Mouse (Mus musculus): ENCODE results near the gene Elobl. TPM values are rescaled to one million over a fixed set of nuclear protein-coding genes. Genes with fewer than 3 reads are reported as not detected.

The Elobl gene
- polyA plus RNA-seq, 1 experiment from 2014 or later, result not detected

- no peak overlapping the region for H3K4me2 ChIP-seq (ENCODE audit: low read depth, severe bottlenecking)
- H3K27ac ChIP-seq (replicated peaks; ENCODE audit: low read depth, low read length), result no peak overlapping the region
- 97% methylated on average over 5 of the region's 5 CpGs for WGBS
- no peak overlapping the region for H3K9ac ChIP-seq (ENCODE audit: low read length)
- ATAC-seq (ENCODE audit: insufficient number of reproducible peaks, low FRiP score, low TSS enrichment, low read depth), result no peak
- H3K4me1 ChIP-seq (ENCODE audit: control insufficient read depth, insufficient read depth, low read length), result 0 out of 2 replicates have a peak, but pooled peaks cover 2% of the 10 kb centered on the region
- no peaks in the 10 kb centered on the region for H3K27me3 ChIP-seq (ENCODE audit: control insufficient read depth, insufficient read depth, low read length)
- peaks cover 2% of the 10 kb centered on the region for H3K36me3 ChIP-seq (ENCODE audit: control insufficient read depth, insufficient read depth, low read length)
- H3K4me3 ChIP-seq (ENCODE audit: low read depth, low read length), result no peak overlapping the region
- no peaks in the 10 kb centered on the region for H3K9me3 ChIP-seq (ENCODE audit: control insufficient read depth, low read length)
- DNase-seq (ENCODE audit: low spot score), result no peak
Measured at GRCm38 (mm10) chr11:88977188-88977587, 10.5 kb upstream of the Elobl start.

DNA sequence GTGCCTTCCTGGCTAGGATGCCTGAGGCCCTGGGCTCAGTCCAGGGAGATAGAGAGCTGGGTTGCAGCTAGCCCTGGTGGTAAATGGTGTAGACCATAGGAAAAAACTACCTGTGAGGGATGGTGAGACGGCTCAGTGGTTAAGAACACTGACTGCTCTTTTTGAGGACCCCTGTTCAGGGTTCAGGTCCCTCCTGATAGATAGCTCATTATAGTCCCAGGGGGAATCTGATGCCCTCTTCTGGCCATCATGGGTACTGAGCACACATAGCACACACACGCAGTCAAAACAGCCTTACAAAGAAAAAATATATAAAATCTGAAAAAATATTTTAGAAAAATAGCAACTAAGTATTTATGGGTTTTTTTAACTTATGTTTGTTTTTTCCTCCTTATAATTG, 9.6 kb upstream of the Elobl start:
- Histone ChIP-seq H3K36me3 (ENCODE audit: control insufficient read depth, insufficient read depth, low read length) (peaks cover under 1% of the 10 kb centered on the region), H3K27ac (replicated peaks; ENCODE audit: low read depth, low read length) (no peak overlapping the region), H3K9me3 (ENCODE audit: control insufficient read depth, low read length) (no peaks in the 10 kb centered on the region), H3K27me3 (ENCODE audit: control insufficient read depth, insufficient read depth, low read length) (no peaks in the 10 kb centered on the region), H3K4me2 (ENCODE audit: low read depth, severe bottlenecking) (no peak overlapping the region), H3K4me3 (ENCODE audit: low read depth, low read length) (no peak overlapping the region), H3K9ac (ENCODE audit: low read length) (no peak overlapping the region), H3K4me1 (ENCODE audit: control insufficient read depth, insufficient read depth, low read length) (0 out of 2 replicates have a peak, but pooled peaks cover 2% of the 10 kb centered on the region)
- ATAC-seq (ENCODE audit: insufficient number of reproducible peaks, low FRiP score, low TSS enrichment, low read depth), result no peak
- WGBS, result 93% methylated on average over 2 of the region's 2 CpGs
- DNase-seq (ENCODE audit: low spot score), result no peak

DNA sequence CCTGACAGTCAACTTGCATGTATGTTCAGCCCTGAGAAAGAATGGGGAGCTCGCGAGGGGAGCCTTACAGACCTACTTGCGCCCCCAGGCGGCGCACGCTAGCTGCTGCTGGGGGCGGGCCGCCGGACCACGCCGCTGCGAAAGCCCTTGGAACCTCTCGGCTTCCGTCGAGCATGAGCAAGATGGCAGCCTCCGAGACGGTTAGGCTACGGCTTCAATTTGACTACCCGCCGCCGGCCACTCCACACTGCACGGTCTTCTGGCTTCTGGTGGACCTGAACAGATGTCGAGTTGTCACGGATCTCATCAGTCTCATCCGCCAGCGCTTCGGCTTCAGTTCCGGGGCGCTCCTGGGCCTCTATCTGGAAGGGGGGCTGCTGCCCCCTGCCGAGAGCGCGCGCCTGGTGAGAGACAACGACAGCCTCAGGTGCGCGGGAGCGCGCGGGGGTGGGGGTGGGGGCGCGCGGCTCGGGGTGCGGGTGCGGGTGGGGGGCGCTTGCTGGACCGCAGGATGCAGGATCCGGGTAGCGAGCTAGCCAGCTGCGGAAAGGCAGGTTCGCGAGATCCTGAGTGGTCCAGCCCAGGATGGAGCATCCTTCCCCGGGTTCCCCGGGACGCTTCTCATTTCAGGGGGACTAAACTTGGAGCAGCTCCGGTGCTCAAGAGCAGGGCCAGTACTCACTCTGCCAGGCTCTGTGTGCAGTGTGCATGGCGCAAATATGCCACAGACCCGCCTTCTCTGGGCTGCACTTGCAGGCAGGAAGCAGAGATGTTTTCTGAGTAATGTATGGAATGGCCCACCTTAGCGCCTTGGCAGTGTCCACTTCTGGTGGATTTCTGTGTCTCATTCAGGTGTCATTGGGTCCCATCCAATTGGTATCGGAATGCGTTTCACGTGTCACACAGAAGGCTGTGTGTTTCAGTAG, 7.3 kb upstream of the Elobl start:
- Histone ChIP-seq H3K36me3 (ENCODE audit: control insufficient read depth, insufficient read depth, low read length) (no peaks in the 10 kb centered on the region), H3K27me3 (ENCODE audit: control insufficient read depth, insufficient read depth, low read length) (peaks cover 3% of the 10 kb centered on the region; the same call in 1 of the 2 replicates), H3K27ac (replicated peaks; ENCODE audit: low read depth, low read length) (peak overlapping the region; percentile 74; the same call in 1 of the 2 replicates), H3K4me1 (ENCODE audit: control insufficient read depth, insufficient read depth, low read length) (0 out of 2 replicates have a peak, but pooled peaks cover 2% of the 10 kb centered on the region), H3K9me3 (ENCODE audit: control insufficient read depth, low read length) (no peaks in the 10 kb centered on the region), H3K4me2 (ENCODE audit: low read depth, severe bottlenecking) (peak overlapping the region; percentile 65), H3K9ac (ENCODE audit: low read length) (peak overlapping the region; percentile 86), H3K4me3 (ENCODE audit: low read depth, low read length) (peak overlapping the region; percentile 76)
- ATAC-seq (ENCODE audit: insufficient number of reproducible peaks, low FRiP score, low TSS enrichment, low read depth) (peak; percentile 59), DNase-seq (ENCODE audit: low spot score) (peak; percentile 95)
- 2% methylated on average over 61 of the region's 62 CpGs for WGBS

- 35% methylated on average over 2 of the region's 2 CpGs for WGBS
- no peak within 1 kb of the TSS for H3K27ac ChIP-seq (replicated peaks; ENCODE audit: low read depth, low read length)
- no peak within 1 kb of the TSS for H3K4me3 ChIP-seq (ENCODE audit: low read depth, low read length)
- no peaks in the 10 kb centered on the region for H3K4me1 ChIP-seq (ENCODE audit: control insufficient read depth, insufficient read depth, low read length)
- H3K27me3 ChIP-seq (ENCODE audit: control insufficient read depth, insufficient read depth, low read length), result peaks cover 3% of the 10 kb centered on the region; the same call in 1 of the 2 replicates
- DNase-seq (ENCODE audit: low spot score), result peak; percentile 40
- H3K36me3 ChIP-seq (ENCODE audit: control insufficient read depth, insufficient read depth, low read length), result no peaks in the 10 kb centered on the region
- H3K9ac ChIP-seq (ENCODE audit: low read length), result no peak within 1 kb of the TSS
- H3K4me2 ChIP-seq (ENCODE audit: low read depth, severe bottlenecking), result no peak within 1 kb of the TSS
- H3K9me3 ChIP-seq (ENCODE audit: control insufficient read depth, low read length), result no peaks in the 10 kb centered on the region
- ATAC-seq (ENCODE audit: insufficient number of reproducible peaks, low FRiP score, low TSS enrichment, low read depth), result no peak
Measured at GRCm38 (mm10) chr11:88970202-88970732, 3.5 kb upstream of the Elobl start, which contains the start of gene Coil. Gene Coil (plus strand): TSS chr11:88970252.

DNA sequence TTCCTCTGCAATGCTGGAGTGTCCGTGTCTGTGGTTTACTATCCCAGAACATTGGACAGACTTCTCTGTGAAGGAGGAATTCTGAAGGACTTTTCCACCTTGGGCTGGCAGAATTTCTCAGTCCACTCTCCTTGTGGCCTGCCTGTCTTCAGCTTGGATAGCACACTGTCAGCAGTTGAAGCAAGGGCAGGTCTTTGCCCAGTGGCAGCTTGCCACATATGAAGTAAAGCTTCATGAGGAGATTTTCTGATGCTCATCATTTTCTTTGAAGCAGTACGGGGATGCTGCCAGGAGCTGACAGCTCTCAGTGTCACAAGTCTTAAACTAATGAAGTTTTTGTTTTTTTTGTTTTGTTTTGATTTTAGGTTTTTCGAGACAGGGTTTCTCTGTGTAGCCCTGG, 7.9 kb downstream of the Elobl start:
- no peak for ATAC-seq (ENCODE audit: insufficient number of reproducible peaks, low FRiP score, low TSS enrichment, low read depth)
- H3K4me1 ChIP-seq (ENCODE audit: control insufficient read depth, insufficient read depth, low read length), result no peaks in the 10 kb centered on the region; the same call in 1 of the 2 replicates
- no peaks in the 10 kb centered on the region for H3K27me3 ChIP-seq (ENCODE audit: control insufficient read depth, insufficient read depth, low read length)
- no peak overlapping the region for H3K4me3 ChIP-seq (ENCODE audit: low read depth, low read length)
- no peak overlapping the region for H3K27ac ChIP-seq (replicated peaks; ENCODE audit: low read depth, low read length)
- H3K4me2 ChIP-seq (ENCODE audit: low read depth, severe bottlenecking), result no peak overlapping the region
- no peak for DNase-seq (ENCODE audit: low spot score)
- no peaks in the 10 kb centered on the region for H3K9me3 ChIP-seq (ENCODE audit: control insufficient read depth, low read length)
- WGBS, result 90% methylated on average over 3 of the region's 3 CpGs
- H3K36me3 ChIP-seq (ENCODE audit: control insufficient read depth, insufficient read depth, low read length), result no peaks in the 10 kb centered on the region
- H3K9ac ChIP-seq (ENCODE audit: low read length), result no peak overlapping the region

DNA sequence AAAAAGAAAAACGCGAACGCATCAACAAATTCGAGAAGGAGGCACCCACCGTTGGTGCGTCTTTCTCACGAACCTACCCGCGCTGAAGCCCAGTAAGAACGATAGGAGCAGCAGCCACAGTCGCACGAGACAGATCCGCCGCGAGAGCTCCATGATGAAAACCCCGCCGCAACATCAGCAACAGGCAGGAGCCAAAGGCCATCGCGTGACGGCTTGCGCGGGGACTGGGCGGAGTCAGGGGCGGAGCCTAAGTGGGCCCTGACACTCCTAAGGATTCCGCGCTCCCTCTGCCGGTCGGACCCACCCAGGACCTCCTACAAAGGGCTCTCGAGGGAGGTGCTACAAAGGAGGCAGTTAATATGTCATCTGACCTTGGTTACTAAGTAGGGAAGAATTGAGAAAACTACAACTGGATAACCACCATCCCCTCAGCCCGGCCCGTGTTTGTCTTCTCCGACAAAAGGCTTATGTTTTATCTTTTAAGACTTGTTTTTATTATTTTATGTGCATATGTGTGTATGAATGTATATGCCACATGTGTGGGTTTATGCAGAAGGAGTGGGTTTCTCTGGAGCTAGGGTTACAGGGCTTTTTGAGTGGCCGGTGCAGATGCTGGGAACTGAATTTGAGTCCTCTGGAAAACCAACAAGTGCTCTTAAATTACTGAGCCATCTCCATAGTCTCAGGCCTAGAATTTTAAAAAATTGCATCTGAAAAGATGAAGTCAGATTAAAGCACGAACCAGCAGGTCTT, 11.3 kb downstream of the Elobl start, which contains the start of gene Scpep1:
Scpep1 (minus strand) TSS at position 249 of the 753 bp plus-strand sequence.
- 0 out of 2 replicates have a peak within 1 kb of the TSS, but pooled peaks have one; percentile 26 for H3K27ac ChIP-seq (replicated peaks; ENCODE audit: low read depth, low read length)
- H3K4me1 ChIP-seq (ENCODE audit: control insufficient read depth, insufficient read depth, low read length), result no peaks in the 10 kb centered on the region; the same call in 1 of the 2 replicates
- ATAC-seq (ENCODE audit: insufficient number of reproducible peaks, low FRiP score, low TSS enrichment, low read depth) (peak; percentile 92), DNase-seq (ENCODE audit: low spot score) (peak; percentile 98)
- H3K27me3 ChIP-seq (ENCODE audit: control insufficient read depth, insufficient read depth, low read length), result no peaks in the 10 kb centered on the region
- H3K9ac ChIP-seq (ENCODE audit: low read length), result peak within 1 kb of the TSS; percentile 53
- H3K36me3 ChIP-seq (ENCODE audit: control insufficient read depth, insufficient read depth, low read length), result no peaks in the 10 kb centered on the region
- H3K4me2 ChIP-seq (ENCODE audit: low read depth, severe bottlenecking), result peak within 1 kb of the TSS; percentile 45
- H3K9me3 ChIP-seq (ENCODE audit: control insufficient read depth, low read length), result no peaks in the 10 kb centered on the region
- peak within 1 kb of the TSS; percentile 47 for H3K4me3 ChIP-seq (ENCODE audit: low read depth, low read length)
- WGBS, result 4% methylated on average over 34 of the region's 34 CpGs

DNA sequence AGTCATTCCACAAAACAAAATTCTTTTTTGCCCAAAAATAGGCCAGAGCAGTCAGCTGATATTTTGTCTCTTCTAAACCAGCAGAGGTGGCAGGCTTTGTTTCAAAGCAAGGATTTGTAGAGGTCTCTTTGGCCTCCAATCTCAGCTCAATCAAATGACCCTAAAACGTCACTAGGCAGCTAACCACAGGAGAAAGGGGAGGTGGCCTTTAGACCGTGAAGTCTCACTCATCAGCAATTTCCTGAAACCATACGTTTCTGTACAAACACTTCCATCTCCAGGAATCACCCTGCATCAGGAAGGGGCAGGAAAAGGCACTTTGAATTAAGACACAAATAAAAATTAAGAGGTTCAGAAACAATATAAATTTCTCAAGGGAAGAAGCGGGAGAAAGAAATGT, 11.9 kb downstream of the Elobl start:
- Histone ChIP-seq H3K36me3 (ENCODE audit: control insufficient read depth, insufficient read depth, low read length) (no peaks in the 10 kb centered on the region), H3K4me2 (ENCODE audit: low read depth, severe bottlenecking) (peak overlapping the region; percentile 45), H3K4me3 (ENCODE audit: low read depth, low read length) (peak overlapping the region; percentile 47), H3K9me3 (ENCODE audit: control insufficient read depth, low read length) (no peaks in the 10 kb centered on the region), H3K4me1 (ENCODE audit: control insufficient read depth, insufficient read depth, low read length) (no peaks in the 10 kb centered on the region; the same call in 1 of the 2 replicates), H3K27ac (replicated peaks; ENCODE audit: low read depth, low read length) (0 out of 2 replicates have a peak overlapping the region, but pooled peaks have one; percentile 26), H3K27me3 (ENCODE audit: control insufficient read depth, insufficient read depth, low read length) (no peaks in the 10 kb centered on the region), H3K9ac (ENCODE audit: low read length) (peak overlapping the region; percentile 53)
- 0% methylated on average over 4 of the region's 4 CpGs for WGBS
- ATAC-seq (ENCODE audit: insufficient number of reproducible peaks, low FRiP score, low TSS enrichment, low read depth), result no peak
- peak; percentile 55 for DNase-seq (ENCODE audit: low spot score)

DNA sequence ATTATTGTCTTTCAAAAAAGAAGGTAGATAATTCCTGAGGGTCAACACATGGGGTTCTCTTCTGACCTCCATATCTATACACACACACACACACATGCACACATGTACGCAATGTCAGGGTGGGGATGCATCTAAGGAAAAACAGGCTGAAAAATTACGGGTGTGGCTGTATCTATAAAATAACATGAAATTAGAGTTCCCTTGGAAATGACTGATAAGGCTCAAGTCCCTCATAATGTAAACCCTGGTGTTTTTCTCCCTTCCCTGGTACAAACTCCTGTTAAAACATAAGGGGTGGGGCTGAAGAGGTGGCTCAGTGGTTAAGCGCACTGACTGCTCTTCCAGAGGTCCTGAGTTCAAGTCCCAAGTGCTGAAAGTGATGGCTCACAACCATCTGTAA, 13.1 kb downstream of the Elobl start:
- Histone ChIP-seq H3K9me3 (ENCODE audit: control insufficient read depth, low read length) (no peaks in the 10 kb centered on the region), H3K36me3 (ENCODE audit: control insufficient read depth, insufficient read depth, low read length) (no peaks in the 10 kb centered on the region), H3K4me2 (ENCODE audit: low read depth, severe bottlenecking) (no peak overlapping the region), H3K9ac (ENCODE audit: low read length) (no peak overlapping the region), H3K27ac (replicated peaks; ENCODE audit: low read depth, low read length) (no peak overlapping the region), H3K4me1 (ENCODE audit: control insufficient read depth, insufficient read depth, low read length) (no peaks in the 10 kb centered on the region; the same call in 1 of the 2 replicates), H3K27me3 (ENCODE audit: control insufficient read depth, insufficient read depth, low read length) (no peaks in the 10 kb centered on the region), H3K4me3 (ENCODE audit: low read depth, low read length) (no peak overlapping the region)
- DNase-seq (ENCODE audit: low spot score), result no peak
- WGBS, result 96% methylated on average over 3 of the region's 3 CpGs
- no peak for ATAC-seq (ENCODE audit: insufficient number of reproducible peaks, low FRiP score, low TSS enrichment, low read depth)
